Mouse (Mus musculus) liver, embryonic 11.5 days (tissue): ENCODE data around the gene Gm42372. TPM values are rescaled to one million over a fixed set of nuclear protein-coding genes. Genes with fewer than 3 reads are reported as not detected.

ENCODE experiments used
- ATAC-seq: fragments of 200-750 bp; cut with Nextera tagmentation; replicated peaks from 2 replicates; pipeline ENCODE4 v1.8.0; 2017; ENCODE audit warnings: moderate number of reproducible peaks, mild to moderate bottlenecking, moderate TSS enrichment, moderate library complexity; ENCODE audit not compliant: low FRiP score
- DNase-seq: peaks from one replicate; pipeline ENCODE4 v3.0.0-alpha.2; 2017; ENCODE audit warnings: low spot score
- H3K27ac ChIP-seq: fragments of 300-500 bp; sonication (generic); 2 replicates; pipeline ENCODE4 v1.5.1; 2014; ENCODE audit warnings: mild to moderate bottlenecking, low read depth, low read length, control low read depth
- H3K27me3 ChIP-seq: fragments of 300-500 bp; sonication (generic); replicated peaks from 2 replicates; pipeline ENCODE4 v1.6.1; 2014; ENCODE audit warnings: low read length, mixed read lengths; ENCODE audit not compliant: control insufficient read depth, insufficient read depth
- H3K36me3 ChIP-seq: fragments of 300-500 bp; sonication (generic); 2 replicates; pipeline ENCODE4 v1.6.1; 2014; ENCODE audit warnings: mild to moderate bottlenecking, low read length, moderate library complexity, mixed read lengths; ENCODE audit not compliant: control insufficient read depth, insufficient read depth
- H3K4me1 ChIP-seq: fragments of 300-500 bp; sonication (generic); replicated peaks from 2 replicates; pipeline ENCODE4 v1.6.1; 2014; ENCODE audit warnings: low read length, mixed read lengths; ENCODE audit not compliant: control insufficient read depth, insufficient read depth
- H3K4me2 ChIP-seq: fragments of 300-500 bp; sonication (generic); 2 replicates; pipeline ENCODE4 v1.6.1; 2014; ENCODE audit warnings: mild to moderate bottlenecking, control low read depth, moderate library complexity
- H3K4me3 ChIP-seq: fragments of 300-500 bp; sonication (generic); 2 replicates; pipeline ENCODE4 v1.5.1; 2014; ENCODE audit warnings: low read depth, low read length, control low read depth
- H3K9ac ChIP-seq: fragments of 300-500 bp; sonication (generic); 2 replicates; pipeline ENCODE4 v1.6.1; 2014; ENCODE audit warnings: low read depth, low read length, control low read depth
- H3K9me3 ChIP-seq: fragments of 300-500 bp; sonication (generic); 2 replicates; pipeline ENCODE4 v1.6.1; 2016; ENCODE audit warnings: low read length, inconsistent platforms, mixed read lengths; ENCODE audit not compliant: control insufficient read depth
- WGBS: fragments of 180-500 bp; shearing (Covaris S2); extraction: QIAGEN DNeasy Blood & Tissue Kit; methylation state at CpG from one replicate; pipeline ENCODE4 v1.1.7; 2014; 5-methylcytosine and 5-hydroxymethylcytosine counted together
- polyA plus RNA-seq: library from polyadenylated mRNA; unstranded; fragments of >200 nt; fragmentation: Nextera tagmentation; extraction: Ambion mirVana; gene quantifications from 2 replicates; pipeline ENCODE4 v1.2.1, GENCODE M21; 2014

Gm42372 gene
- polyA plus RNA-seq, 1 experiment from 2014 or later, result 0.15 TPM

DNA sequence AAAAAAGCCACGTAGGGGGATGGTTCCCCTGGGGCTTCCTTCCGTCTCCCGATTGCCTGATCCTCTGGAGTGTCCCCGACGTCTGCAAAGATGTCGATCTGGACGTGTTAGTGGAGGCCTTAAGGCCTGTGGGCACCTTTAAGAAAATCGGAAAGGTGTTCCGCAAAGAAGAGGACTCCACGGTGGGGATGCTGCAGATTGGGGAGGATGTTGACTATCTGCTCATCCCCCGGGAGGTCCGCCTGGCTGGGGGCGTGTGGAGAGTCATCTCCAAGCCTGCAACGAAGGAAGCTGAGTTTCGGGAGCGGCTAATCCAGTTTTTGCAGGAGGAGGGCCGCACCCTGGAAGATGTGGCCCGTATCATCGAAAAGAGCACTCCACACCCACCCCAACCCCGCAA is 11.5 kb downstream of the Gm42372 start:
- ATAC-seq, result no peak
- no peaks in the 10 kb centered on the region for H3K9me3 ChIP-seq
- peak overlapping the region; percentile 61 for H3K4me3 ChIP-seq
- 8% methylated on average over 20 of the region's 20 CpGs for WGBS
- no peak for DNase-seq
- H3K27me3 ChIP-seq, result no peaks in the 10 kb centered on the region
- peaks cover 4% of the 10 kb centered on the region; the same call in 1 of the 2 replicates for H3K36me3 ChIP-seq
- H3K4me2 ChIP-seq, result peak overlapping the region; percentile 71
- H3K9ac ChIP-seq, result peak overlapping the region; percentile 70
- H3K27ac ChIP-seq, result peak overlapping the region; percentile 71; the same call in 1 of the 2 replicates
- peaks cover 38% of the 10 kb centered on the region for H3K4me1 ChIP-seq

DNA sequence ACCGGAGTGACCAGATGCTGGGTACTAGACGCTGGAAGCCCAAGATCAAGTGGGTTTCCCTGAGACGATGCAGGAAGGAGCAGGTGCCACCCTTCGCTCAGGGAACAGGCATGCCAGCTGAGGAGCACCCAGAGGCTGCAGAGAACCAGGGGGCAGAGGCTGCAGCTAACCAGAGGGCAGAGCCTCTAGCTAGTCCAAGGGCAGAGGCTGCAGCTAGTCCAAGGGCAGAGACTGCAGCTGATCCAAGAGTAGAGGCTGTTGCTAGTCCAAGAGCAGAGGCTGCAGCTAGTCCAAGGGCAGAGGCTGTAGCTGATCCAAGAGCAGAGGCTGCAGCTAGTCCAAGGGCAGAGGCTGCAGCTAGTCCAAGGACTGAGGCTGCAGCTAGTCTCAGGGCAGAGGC is 12.5 kb downstream of the Gm42372 start:
- no peaks in the 10 kb centered on the region for H3K27me3 ChIP-seq
- H3K4me3 ChIP-seq, result peak overlapping the region; percentile 61
- H3K9me3 ChIP-seq, result no peaks in the 10 kb centered on the region
- H3K4me2 ChIP-seq, result peak overlapping the region; percentile 71
- no peak overlapping the region; the same call in 1 of the 2 replicates for H3K9ac ChIP-seq
- no peak for ATAC-seq
- peaks cover 36% of the 10 kb centered on the region for H3K4me1 ChIP-seq
- WGBS, result 93% methylated on average over 4 of the region's 4 CpGs
- H3K27ac ChIP-seq, result no peak overlapping the region
- peaks cover 8% of the 10 kb centered on the region; the same call in 1 of the 2 replicates for H3K36me3 ChIP-seq
- DNase-seq, result no peak

DNA sequence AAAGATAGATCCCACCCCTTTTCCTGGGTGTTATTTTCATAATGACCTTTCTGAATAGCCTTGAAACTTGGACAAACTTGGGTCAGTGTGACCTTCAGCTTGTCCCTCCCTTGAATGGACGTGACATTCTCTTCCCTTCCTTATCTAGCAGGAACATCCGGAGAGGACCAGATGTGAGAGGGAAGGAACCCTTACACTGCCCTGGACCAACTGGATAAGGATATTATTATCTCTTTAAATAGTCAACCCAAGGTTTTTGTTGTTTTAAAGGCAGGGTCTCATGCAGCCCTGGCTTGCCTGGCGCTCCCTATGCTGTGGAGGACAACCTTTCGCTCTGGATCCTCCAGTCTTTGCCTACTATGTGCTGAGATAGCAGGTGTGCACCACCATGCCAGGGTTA is 16.3 kb downstream of the Gm42372 start:
- no peak overlapping the region for H3K9ac ChIP-seq
- peaks cover 20% of the 10 kb centered on the region for H3K4me1 ChIP-seq

GRCm38 (mm10) chr7:16999650-17000049 is 16.8 kb downstream of the Gm42372 start:
- H3K27me3 ChIP-seq, result no peaks in the 10 kb centered on the region
- peak; percentile 81 for DNase-seq
- H3K36me3 ChIP-seq, result peaks cover 13% of the 10 kb centered on the region
- H3K4me3 ChIP-seq, result no peak overlapping the region
- H3K4me1 ChIP-seq, result peaks cover 20% of the 10 kb centered on the region
- no peaks in the 10 kb centered on the region for H3K9me3 ChIP-seq
- H3K4me2 ChIP-seq, result peak overlapping the region; percentile 52
- WGBS, result 15% methylated on average over 4 of the region's 4 CpGs
- H3K27ac ChIP-seq, result peak overlapping the region; percentile 45; the same call in 1 of the 2 replicates
- peak; percentile 42 for ATAC-seq
- no peak overlapping the region for H3K9ac ChIP-seq

More for the DNA sequence above, 16.3 kb downstream of the Gm42372 start:
- Histone ChIP-seq H3K27ac (peak overlapping the region; percentile 45; the same call in 1 of the 2 replicates), H3K36me3 (peaks cover 11% of the 10 kb centered on the region; the same call in 1 of the 2 replicates), H3K27me3 (no peaks in the 10 kb centered on the region), H3K9me3 (no peaks in the 10 kb centered on the region), H3K4me3 (no peak overlapping the region), H3K4me2 (peak overlapping the region; percentile 52)
- DNase-seq (no peak), ATAC-seq (peak; percentile 68)
- WGBS, result 29% methylated on average over 4 of the region's 4 CpGs

GRCm38 (mm10) chr7:17002375-17003195 is 19.7 kb downstream of the Gm42372 start:
- peaks cover 9% of the 10 kb centered on the region for H3K4me1 ChIP-seq
- peaks cover 42% of the 10 kb centered on the region for H3K36me3 ChIP-seq
- H3K4me3 ChIP-seq, result no peak overlapping the region
- ATAC-seq (peak; percentile 53), DNase-seq (peak; percentile 82)
- H3K4me2 ChIP-seq, result no peak overlapping the region
- no peaks in the 10 kb centered on the region for H3K27me3 ChIP-seq
- WGBS, result 19% methylated on average over 7 of the region's 7 CpGs
- H3K9me3 ChIP-seq, result no peaks in the 10 kb centered on the region
- no peak overlapping the region for H3K27ac ChIP-seq
- H3K9ac ChIP-seq, result no peak overlapping the region

DNA sequence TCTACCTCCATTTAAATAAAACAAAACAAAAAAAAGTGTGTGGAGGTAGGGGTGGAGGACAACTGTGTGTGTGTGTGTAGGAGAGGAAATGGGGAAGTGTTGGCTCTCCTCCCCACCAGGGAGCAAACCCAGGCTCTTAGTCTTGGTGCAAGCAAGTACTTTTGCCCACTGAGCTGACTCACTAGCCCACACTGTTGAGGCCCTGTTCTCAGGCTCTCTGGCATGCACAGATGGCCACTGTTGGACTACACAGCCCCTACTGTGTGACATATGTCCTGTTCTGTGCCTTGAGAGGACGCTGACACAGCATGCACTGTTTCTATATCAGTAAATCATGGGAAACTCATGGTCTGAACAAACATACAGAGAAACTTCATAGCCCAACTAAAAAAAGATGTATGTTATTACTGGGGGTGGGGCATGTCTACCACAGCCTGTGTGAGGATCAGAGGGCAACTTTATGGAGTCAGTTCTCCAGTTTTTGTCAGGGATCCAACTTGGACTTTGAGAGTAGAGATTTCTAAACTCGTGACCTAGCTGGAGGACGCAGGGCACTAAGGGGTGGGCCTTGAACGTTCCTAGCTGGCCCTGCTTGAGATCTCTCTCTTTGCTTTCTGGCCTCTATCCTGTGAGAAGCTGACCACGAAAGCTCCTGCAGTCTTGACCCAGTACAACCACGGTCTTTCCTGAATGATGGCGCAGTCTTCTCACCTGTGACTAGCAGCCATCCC is 20.5 kb downstream of the Gm42372 start:
- DNase-seq (no peak), ATAC-seq (no peak)
- Histone ChIP-seq H3K9me3 (no peaks in the 10 kb centered on the region), H3K27me3 (no peaks in the 10 kb centered on the region), H3K4me1 (peaks cover 9% of the 10 kb centered on the region), H3K4me2 (no peak overlapping the region), H3K36me3 (peaks cover 50% of the 10 kb centered on the region), H3K27ac (no peak overlapping the region), H3K9ac (no peak overlapping the region), H3K4me3 (no peak overlapping the region)
- 79% methylated on average over 7 of the region's 7 CpGs for WGBS

- H3K36me3 ChIP-seq, result peaks cover 54% of the 10 kb centered on the region
- WGBS, result 80% methylated on average over 7 of the region's 7 CpGs
- no peak overlapping the region for H3K27ac ChIP-seq
Measured at GRCm38 (mm10) chr7:17004716-17005115, 21.8 kb downstream of the Gm42372 start.

GRCm38 (mm10) chr7:17007300-17007699 is 24.4 kb downstream of the Gm42372 start:
- peaks cover 70% of the 10 kb centered on the region for H3K36me3 ChIP-seq
- ATAC-seq (no peak), DNase-seq (no peak)
- H3K4me1 ChIP-seq, result no peaks in the 10 kb centered on the region
- H3K27me3 ChIP-seq, result no peaks in the 10 kb centered on the region
- 83% methylated on average over 4 of the region's 4 CpGs for WGBS
- no peak overlapping the region for H3K4me3 ChIP-seq
- no peak overlapping the region for H3K9ac ChIP-seq
- H3K9me3 ChIP-seq, result no peaks in the 10 kb centered on the region
- H3K27ac ChIP-seq, result no peak overlapping the region
- H3K4me2 ChIP-seq, result no peak overlapping the region

More at GRCm38 (mm10) chr7:17004716-17005115, 21.8 kb downstream of the Gm42372 start:
- Histone ChIP-seq H3K4me2 (no peak overlapping the region), H3K27me3 (no peaks in the 10 kb centered on the region), H3K9me3 (no peaks in the 10 kb centered on the region), H3K9ac (no peak overlapping the region), H3K4me3 (no peak overlapping the region), H3K4me1 (no peaks in the 10 kb centered on the region)
- DNase-seq (no peak), ATAC-seq (no peak)
